Mouse (Mus musculus): Measurements from ENCODE around the gene Gm10800. TPM values are rescaled to one million over a fixed set of nuclear protein-coding genes. Genes with fewer than 3 reads are reported as not detected.
"Not testable (repeated sequence)": the region's sequence is repeated elsewhere in the genome, so short reads cannot be mapped to it uniquely, and the experiment has no call there.

The Gm10800 gene
- 0.67 and 30.7 TPM in 2 replicates for polyA plus RNA-seq (2015; fragmentation: Nextera tagmentation; extraction: Ambion mirVana)

DNA sequence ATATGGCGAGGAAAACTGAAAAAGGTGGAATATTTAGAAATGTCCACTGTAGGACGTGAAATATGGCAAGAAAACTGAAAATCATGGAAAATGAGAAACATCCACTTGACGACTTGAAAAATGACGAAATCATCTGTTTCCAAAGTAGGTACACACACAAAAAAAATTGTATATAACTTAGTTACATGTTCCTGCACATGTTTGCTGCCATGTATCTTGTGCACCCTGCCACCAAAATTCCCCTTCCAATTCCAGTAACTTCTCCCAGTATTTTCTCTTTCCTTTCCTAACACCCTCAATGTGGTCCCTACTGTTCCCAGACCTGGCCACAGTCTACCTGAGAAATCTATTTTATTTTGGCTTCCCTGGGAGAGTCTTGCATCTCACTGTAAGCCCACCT, at the start of gene Gm10800:
Gene Gm10800, minus strand, starts transcription at position 101 of the 400 bp plus-strand sequence.
- WGBS = 81% methylated on average over 4 of the region's 4 CpGs

GRCm38 (mm10) chr2:98697533-98697932, 30.4 kb upstream of the Gm10800 start:
- Histone ChIP-seq H3K4me1 (ENCODE audit: control insufficient read depth, insufficient read depth, low read length) (no peaks in the 10 kb centered on the region), H3K4me2 (ENCODE audit: low read depth, low read length) (no peak overlapping the region), H3K36me3 (ENCODE audit: control insufficient read depth, insufficient read depth) (no peaks in the 10 kb centered on the region), H3K27ac (ENCODE audit: low read length) (no peak overlapping the region), H3K4me3 (ENCODE audit: low read length) (no peak overlapping the region), H3K9ac (ENCODE audit: low read length) (no peak overlapping the region), H3K27me3 (ENCODE audit: control insufficient read depth, insufficient read depth, low read length) (no peaks in the 10 kb centered on the region), H3K9me3 (replicated peaks; ENCODE audit: control insufficient read depth, low read length) (no peaks in the 10 kb centered on the region)
- 98% methylated on average over 1 of the region's 1 CpGs for WGBS
- ATAC-seq (replicated peaks; ENCODE audit: extremely low read depth, insufficient read depth, low FRiP score) = no peak

More for the DNA sequence above, at the start of gene Gm10800:
- H3K9ac ChIP-seq (ENCODE audit: low read length); H3K27me3 ChIP-seq (ENCODE audit: control insufficient read depth, insufficient read depth, low read length); H3K4me2 ChIP-seq (ENCODE audit: low read depth, low read length); H3K9me3 ChIP-seq (replicated peaks; ENCODE audit: control insufficient read depth, low read length); H3K4me1 ChIP-seq (ENCODE audit: control insufficient read depth, insufficient read depth, low read length); H3K36me3 ChIP-seq (ENCODE audit: control insufficient read depth, insufficient read depth); ATAC-seq (replicated peaks; ENCODE audit: extremely low read depth, insufficient read depth, low FRiP score); H3K27ac ChIP-seq (ENCODE audit: low read length); H3K4me3 ChIP-seq (ENCODE audit: low read length): not testable (repeated sequence)

DNA sequence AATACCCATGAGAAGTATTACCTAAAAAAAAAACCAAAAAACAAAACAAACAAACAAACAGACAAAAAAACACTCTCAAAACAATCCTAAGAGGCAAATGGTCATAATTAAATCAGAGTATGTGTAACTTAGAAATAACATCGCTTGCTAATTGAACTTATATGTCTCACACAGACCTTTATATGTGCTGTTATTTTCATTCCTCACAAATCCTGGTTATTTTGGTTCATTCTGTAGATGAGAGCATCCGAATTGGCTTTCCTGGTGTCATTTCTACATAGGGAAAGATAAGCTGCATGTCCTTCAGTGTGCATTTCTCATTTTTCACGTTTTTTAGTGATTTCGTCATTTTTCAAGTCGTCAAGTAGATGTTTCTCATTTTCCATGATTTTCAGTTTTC, 5.2 kb downstream of the Gm10800 start, which contains the start of gene Gm10801:
Gene Gm10801, plus strand, starts transcription at position 301 of the 400 bp plus-strand sequence.
- not testable (repeated sequence) for H3K9ac ChIP-seq (ENCODE audit: low read length); H3K4me1 ChIP-seq (ENCODE audit: control insufficient read depth, insufficient read depth, low read length); H3K36me3 ChIP-seq (ENCODE audit: control insufficient read depth, insufficient read depth); H3K27me3 ChIP-seq (ENCODE audit: control insufficient read depth, insufficient read depth, low read length); H3K4me3 ChIP-seq (ENCODE audit: low read length); H3K4me2 ChIP-seq (ENCODE audit: low read depth, low read length); ATAC-seq (replicated peaks; ENCODE audit: extremely low read depth, insufficient read depth, low FRiP score); H3K9me3 ChIP-seq (replicated peaks; ENCODE audit: control insufficient read depth, low read length); H3K27ac ChIP-seq (ENCODE audit: low read length)
- 73% methylated on average over 4 of the region's 5 CpGs for WGBS

Other genes starting within 250 kb of the Gm10800 start
- 6.2 TPM in 1 of 2 replicates, not detected in the other for gene Gm10801, start 5.1 kb downstream of the Gm10800 start, polyA plus RNA-seq (2015; fragmentation: Nextera tagmentation; extraction: Ambion mirVana)